Mouse (Mus musculus) stomach, embryonic 16.5 days (tissue): ENCODE data around the gene Cacna1a. TPM values are rescaled to one million over a fixed set of nuclear protein-coding genes. Genes with fewer than 3 reads are reported as not detected.

Experiments
- ATAC-seq: fragments of 200-750 bp; cut with Nextera tagmentation; 2 replicates; pipeline ENCODE4 v1.8.0; 2017; ENCODE audit warnings: moderate number of reproducible peaks, moderate TSS enrichment; ENCODE audit not compliant: insufficient read depth, low FRiP score
- H3K27ac ChIP-seq: fragments of 300-500 bp; sonication (generic); 2 replicates; pipeline ENCODE4 v1.5.1; 2014; ENCODE audit warnings: low read length
- H3K27me3 ChIP-seq: fragments of 300-500 bp; sonication (generic); 2 replicates; pipeline ENCODE4 v1.6.1; 2014; ENCODE audit warnings: low read length, control low read depth, mixed read lengths; ENCODE audit not compliant: control insufficient read depth, insufficient read depth
- H3K36me3 ChIP-seq: fragments of 300-500 bp; sonication (generic); 2 replicates; pipeline ENCODE4 v1.6.1; 2014; ENCODE audit warnings: low read length; ENCODE audit not compliant: control insufficient read depth, insufficient read depth
- H3K4me1 ChIP-seq: fragments of 300-500 bp; sonication (generic); 2 replicates; pipeline ENCODE4 v1.6.1; 2014; ENCODE audit warnings: low read length, control low read depth, mixed read lengths; ENCODE audit not compliant: control insufficient read depth, insufficient read depth
- H3K4me2 ChIP-seq: fragments of 300-500 bp; sonication (generic); 2 replicates; pipeline ENCODE4 v1.6.1; 2014; ENCODE audit warnings: low read depth, low read length, mixed read lengths
- H3K4me3 ChIP-seq: fragments of 300-500 bp; sonication (generic); replicated peaks from 2 replicates; pipeline ENCODE4 v1.5.1; 2014; ENCODE audit warnings: mild to moderate bottlenecking, low read length
- H3K9ac ChIP-seq: fragments of 300-500 bp; sonication (generic); 2 replicates; pipeline ENCODE4 v1.6.1; 2014; ENCODE audit warnings: low read length
- H3K9me3 ChIP-seq: fragments of 300-500 bp; sonication (generic); replicated peaks from 2 replicates; pipeline ENCODE4 v1.6.1; 2016; ENCODE audit warnings: low read length, control low read depth; ENCODE audit not compliant: control insufficient read depth
- WGBS: fragments of 180-500 bp; shearing (Covaris S2); extraction: QIAGEN DNeasy Blood & Tissue Kit; methylation state at CpG from one replicate; pipeline ENCODE4 v1.1.7; 2014; 5-methylcytosine and 5-hydroxymethylcytosine counted together
- polyA plus RNA-seq: library from polyadenylated mRNA; unstranded; fragments of >200 nt; fragmentation: Nextera tagmentation; extraction: Ambion mirVana; gene quantifications from 2 replicates; pipeline ENCODE4 v1.2.1, GENCODE M21; 2015

Gene Cacna1a
- polyA plus RNA-seq, 1 experiment from 2014 or later = 2.0 TPM

GRCm38 (mm10) chr8:84442043-84442442 is 53.8 kb downstream of the Cacna1a start:
- Histone ChIP-seq H3K4me2 (no peak overlapping the region), H3K36me3 (no peaks in the 10 kb centered on the region), H3K4me1 (no peaks in the 10 kb centered on the region), H3K4me3 (no peak overlapping the region), H3K9me3 (no peaks in the 10 kb centered on the region), H3K27ac (no peak overlapping the region), H3K9ac (no peak overlapping the region), H3K27me3 (no peaks in the 10 kb centered on the region)
- WGBS = 11% methylated on average over 1 of the region's 1 CpGs
- ATAC-seq = no peak

DNA sequence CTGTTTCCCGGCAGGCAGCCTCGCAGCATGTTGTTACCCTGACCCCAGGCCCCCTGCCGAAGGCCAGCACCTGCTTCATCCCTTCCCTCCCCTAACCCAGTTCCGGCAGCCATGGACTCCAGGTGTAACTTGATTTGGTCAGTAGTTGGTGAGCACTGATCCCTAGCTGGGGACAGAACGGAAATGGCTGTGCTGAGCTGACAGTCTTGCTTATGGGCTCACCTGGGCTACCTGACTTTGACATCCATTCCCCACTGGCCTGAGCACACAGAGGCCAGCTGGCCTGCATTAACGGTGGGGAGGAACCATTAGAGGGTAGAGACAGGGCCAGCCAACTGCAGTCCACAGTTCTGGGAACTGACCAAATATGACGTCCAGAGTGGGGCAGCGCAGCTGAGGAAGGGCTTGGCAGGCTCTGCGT is 58.3 kb downstream of the Cacna1a start:
- Histone ChIP-seq H3K36me3 (no peaks in the 10 kb centered on the region), H3K9ac (no peak overlapping the region), H3K4me3 (no peak overlapping the region), H3K27ac (no peak overlapping the region), H3K9me3 (no peaks in the 10 kb centered on the region), H3K4me2 (no peak overlapping the region), H3K4me1 (no peaks in the 10 kb centered on the region), H3K27me3 (no peaks in the 10 kb centered on the region)
- ATAC-seq = no peak
- 75% methylated on average over 9 of the region's 9 CpGs for WGBS

GRCm38 (mm10) chr8:84454532-84454931 is 66.3 kb downstream of the Cacna1a start:
- no peak overlapping the region for H3K9ac ChIP-seq
- no peak overlapping the region for H3K27ac ChIP-seq
- 22% methylated on average over 6 of the region's 6 CpGs for WGBS
- no peaks in the 10 kb centered on the region for H3K9me3 ChIP-seq
- no peak for ATAC-seq
- H3K27me3 ChIP-seq = no peaks in the 10 kb centered on the region
- H3K4me1 ChIP-seq = no peaks in the 10 kb centered on the region
- H3K4me2 ChIP-seq = no peak overlapping the region
- no peaks in the 10 kb centered on the region for H3K36me3 ChIP-seq
- no peak overlapping the region for H3K4me3 ChIP-seq

DNA sequence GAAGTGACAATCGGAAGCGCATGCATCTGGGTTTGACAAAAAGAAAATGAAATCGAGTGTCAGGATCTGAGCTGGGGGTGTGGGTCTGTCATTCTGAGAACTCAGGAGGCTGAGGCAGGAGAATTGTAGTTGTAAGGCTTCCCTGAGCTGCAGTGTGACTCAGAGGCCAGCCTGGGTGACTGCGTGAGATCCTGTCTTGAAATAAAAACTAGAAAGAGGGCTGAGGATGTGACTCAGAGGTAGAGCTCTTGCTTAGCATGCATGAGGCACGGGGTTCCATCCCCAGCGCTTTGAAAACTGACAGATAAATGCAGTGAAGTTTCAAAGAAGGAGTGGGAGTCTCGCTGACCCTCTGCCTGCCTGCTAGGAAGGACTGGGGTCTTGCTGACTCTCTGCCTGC is 70.6 kb downstream of the Cacna1a start:
- H3K27me3 ChIP-seq = no peaks in the 10 kb centered on the region
- H3K9me3 ChIP-seq = 0 out of 2 replicates have a peak, but pooled peaks cover 4% of the 10 kb centered on the region
- no peak overlapping the region for H3K4me3 ChIP-seq
- H3K36me3 ChIP-seq = no peaks in the 10 kb centered on the region
- 62% methylated on average over 7 of the region's 7 CpGs for WGBS
- no peak overlapping the region for H3K9ac ChIP-seq
- no peak overlapping the region for H3K27ac ChIP-seq
- no peak overlapping the region for H3K4me2 ChIP-seq
- H3K4me1 ChIP-seq = no peaks in the 10 kb centered on the region
- no peak for ATAC-seq

DNA sequence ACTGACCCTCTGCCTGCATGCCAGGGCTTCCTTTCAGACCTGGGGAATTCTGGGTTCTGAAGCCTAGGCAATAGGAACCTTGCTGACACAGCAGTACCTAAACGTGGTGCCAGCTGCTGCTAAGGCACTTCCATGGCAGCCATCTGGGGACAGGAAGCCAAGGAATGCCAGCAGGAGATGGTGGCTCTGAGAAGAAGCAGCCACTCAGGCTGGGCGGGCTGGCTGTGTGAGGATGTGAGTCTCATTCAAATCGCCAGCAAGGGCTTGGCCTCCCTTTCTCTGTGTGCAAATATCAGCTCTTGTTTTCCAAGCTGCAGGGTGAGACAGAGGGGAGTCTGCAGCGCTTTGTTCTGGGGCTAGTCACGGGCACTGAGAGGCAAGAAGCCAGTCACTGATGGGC is 71.0 kb downstream of the Cacna1a start:
- Histone ChIP-seq H3K4me1 (no peaks in the 10 kb centered on the region), H3K4me2 (no peak overlapping the region)
- WGBS = 26% methylated on average over 5 of the region's 5 CpGs

GRCm38 (mm10) chr8:84460698-84461097 is 72.5 kb downstream of the Cacna1a start:
- no peak overlapping the region for H3K4me3 ChIP-seq
- no peak overlapping the region for H3K27ac ChIP-seq
- H3K9ac ChIP-seq = no peak overlapping the region
- no peaks in the 10 kb centered on the region for H3K36me3 ChIP-seq
- WGBS = 51% methylated on average over 2 of the region's 2 CpGs
- no peak overlapping the region for H3K4me2 ChIP-seq
- no peaks in the 10 kb centered on the region for H3K4me1 ChIP-seq
- H3K27me3 ChIP-seq = no peaks in the 10 kb centered on the region
- ATAC-seq = no peak
- H3K9me3 ChIP-seq = 0 out of 2 replicates have a peak, but pooled peaks cover 4% of the 10 kb centered on the region

More for the DNA sequence above, 71.0 kb downstream of the Cacna1a start:
- Histone ChIP-seq H3K9me3 (0 out of 2 replicates have a peak, but pooled peaks cover 4% of the 10 kb centered on the region), H3K27me3 (no peaks in the 10 kb centered on the region), H3K36me3 (no peaks in the 10 kb centered on the region), H3K9ac (no peak overlapping the region), H3K4me3 (no peak overlapping the region), H3K27ac (no peak overlapping the region)
- no peak for ATAC-seq

GRCm38 (mm10) chr8:84466932-84467331 is 78.7 kb downstream of the Cacna1a start:
- H3K36me3 ChIP-seq = no peaks in the 10 kb centered on the region
- no peak overlapping the region for H3K4me2 ChIP-seq
- no peaks in the 10 kb centered on the region for H3K4me1 ChIP-seq
- 0 out of 2 replicates have a peak, but pooled peaks cover under 1% of the 10 kb centered on the region for H3K9me3 ChIP-seq
- H3K9ac ChIP-seq = no peak overlapping the region
- no peak overlapping the region for H3K4me3 ChIP-seq
- no peak for ATAC-seq
- WGBS = 73% methylated on average over 1 of the region's 1 CpGs
- no peaks in the 10 kb centered on the region for H3K27me3 ChIP-seq
- H3K27ac ChIP-seq = no peak overlapping the region

- Histone ChIP-seq H3K27me3 (no peaks in the 10 kb centered on the region), H3K4me3 (no peak overlapping the region), H3K9me3 (no peaks in the 10 kb centered on the region), H3K4me2 (no peak overlapping the region), H3K36me3 (no peaks in the 10 kb centered on the region), H3K27ac (no peak overlapping the region), H3K9ac (no peak overlapping the region), H3K4me1 (no peaks in the 10 kb centered on the region)
- 78% methylated on average over 4 of the region's 4 CpGs for WGBS
- ATAC-seq = no peak
These were observed 80.8 kb downstream of the Cacna1a start for GRCm38 (mm10) chr8:84469076-84469475.

DNA sequence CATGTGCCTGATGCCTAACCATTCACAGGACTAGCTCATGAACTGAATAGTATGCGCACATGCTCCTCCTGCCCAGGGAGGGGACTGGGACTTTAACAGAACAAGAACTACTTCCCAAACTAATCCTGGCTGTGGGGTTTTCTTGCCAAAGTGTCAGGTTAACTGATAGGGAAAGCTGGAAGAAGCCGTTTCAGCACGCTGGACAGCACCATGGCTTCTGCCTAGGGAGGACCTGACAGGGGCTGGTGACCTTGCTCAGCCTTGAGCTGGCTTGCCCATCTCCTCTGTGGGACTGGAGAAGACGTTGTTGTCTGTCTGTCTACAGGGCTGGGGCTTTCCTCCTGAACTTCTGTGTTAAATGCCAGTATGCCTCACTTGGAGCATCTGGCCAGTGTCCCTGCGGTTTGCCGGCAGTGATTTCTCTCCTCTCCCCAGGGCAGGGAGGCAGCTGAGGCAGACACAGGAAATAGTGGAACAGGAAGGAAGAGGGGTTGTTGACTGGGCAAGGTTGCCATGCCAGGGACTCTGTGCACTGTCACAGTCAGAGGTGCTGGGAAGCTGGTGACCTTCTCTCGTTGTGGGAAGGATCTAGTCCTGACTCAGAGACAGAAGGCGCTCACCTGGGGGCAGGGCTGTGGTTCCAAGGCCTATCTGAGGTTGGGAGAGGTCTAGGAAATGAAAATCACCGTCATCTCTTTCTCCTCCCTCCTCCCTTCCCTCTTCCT is 83.2 kb downstream of the Cacna1a start:
- no peaks in the 10 kb centered on the region for H3K9me3 ChIP-seq
- no peak overlapping the region for H3K27ac ChIP-seq
- H3K4me3 ChIP-seq = no peak overlapping the region
- H3K36me3 ChIP-seq = no peaks in the 10 kb centered on the region
- no peak overlapping the region for H3K9ac ChIP-seq
- ATAC-seq = no peak
- no peak overlapping the region for H3K4me2 ChIP-seq
- H3K27me3 ChIP-seq = no peaks in the 10 kb centered on the region
- 41% methylated on average over 9 of the region's 9 CpGs for WGBS
- no peaks in the 10 kb centered on the region for H3K4me1 ChIP-seq
